Mouse (Mus musculus) bone marrow macrophage, adult 2 months (primary cell): ENCODE measurements around the gene Arf3.

Experiments used
- CTCF ChIP-seq: IDR thresholded peaks from 2 replicates; pipeline ENCODE4 v1.5.1; 2012; ENCODE audit warnings: low read depth, mild to moderate bottlenecking, low read length, moderate library complexity
- POLR2A ChIP-seq: IDR thresholded peaks from 2 replicates; pipeline ENCODE4 v1.6.1; 2012; ENCODE audit warnings: mild to moderate bottlenecking, low read depth, low read length, borderline replicate concordance

- no peak for TF ChIP-seq CTCF
- TF ChIP-seq POLR2A, result no peak
These were observed 14.1 kb upstream of the Arf3 start for GRCm38 (mm10) chr15:98777005-98777616.
